Mouse (Mus musculus): ENCODE results near the gene Tlk1.
A peak's percentile ranks its signal among the peaks of the same experiment; 100 is the strongest.

Tlk1 gene

GRCm38 (mm10) chr2:70688454-70689078 lies 137.0 kb downstream of the Tlk1 start:
- no peak for DNase-seq (ENCODE audit: low spot score in 2 of 2)

- no peak for DNase-seq (ENCODE audit: low spot score in 2 of 2)
Measured at GRCm38 (mm10) chr2:70682324-70682723, 143.2 kb downstream of the Tlk1 start.

- no peak for DNase-seq (ENCODE audit: low spot score in 2 of 2)
Measured at GRCm38 (mm10) chr2:70673445-70674126, 151.9 kb downstream of the Tlk1 start.

- DNase-seq (ENCODE audit: low spot score in 2 of 2), result no peak
Measured at GRCm38 (mm10) chr2:70672476-70672875, 153.1 kb downstream of the Tlk1 start.

- no peak for DNase-seq (ENCODE audit: low spot score in 2 of 2)
Measured at GRCm38 (mm10) chr2:70669896-70670295, 155.6 kb downstream of the Tlk1 start.

- DNase-seq (ENCODE audit: low spot score in 2 of 2), result no peak
Measured at GRCm38 (mm10) chr2:70669241-70669640, 156.3 kb downstream of the Tlk1 start.

- no peak for DNase-seq (ENCODE audit: low spot score in 2 of 2)
Measured at GRCm38 (mm10) chr2:70667016-70667415, 158.5 kb downstream of the Tlk1 start.

GRCm38 (mm10) chr2:70663764-70664163 lies 161.8 kb downstream of the Tlk1 start:
- peak in 1 of 2 experiments; percentile 11 for DNase-seq (ENCODE audit: low spot score in 2 of 2)

All from spleen, postnatal 14 days (tissue).